Mouse (Mus musculus): Measurements from ENCODE around the gene Fam213a.

Fam213a gene

GRCm38 (mm10) chr14:40962365-40963290, 51.0 kb downstream of the Fam213a start:
- DNase-seq (ENCODE audit: low spot score in 2 of 2) = no peak

GRCm38 (mm10) chr14:40960237-40960636, 53.4 kb downstream of the Fam213a start:
- no peak for DNase-seq (ENCODE audit: low spot score in 2 of 2)

DNA sequence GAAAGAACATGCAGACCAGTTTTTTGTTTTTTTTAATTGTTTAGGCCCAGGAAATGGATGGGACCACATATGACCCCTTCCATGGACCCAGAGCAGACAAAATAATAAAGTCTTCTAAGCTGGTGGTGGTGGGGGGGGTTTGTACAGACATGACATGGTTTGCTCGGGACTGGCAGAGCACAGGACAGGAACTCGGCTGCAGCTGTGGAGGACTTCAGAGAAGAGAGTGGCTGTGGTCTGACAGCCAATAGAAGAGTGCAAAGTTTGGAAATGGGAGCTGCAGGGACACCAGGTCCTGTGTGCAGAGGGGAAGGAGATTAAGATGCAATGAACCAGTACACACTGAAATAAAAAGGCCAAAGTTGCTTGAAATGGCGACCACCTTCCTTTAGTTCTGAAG, 54.0 kb downstream of the Fam213a start:
- DNase-seq (ENCODE audit: low spot score in 2 of 2) = no peak

- DNase-seq (ENCODE audit: low spot score in 2 of 2) = peak in 1 of 2 experiments; percentile 47
Observed at GRCm38 (mm10) chr14:40958986-40959381, 54.6 kb downstream of the Fam213a start.

DNA sequence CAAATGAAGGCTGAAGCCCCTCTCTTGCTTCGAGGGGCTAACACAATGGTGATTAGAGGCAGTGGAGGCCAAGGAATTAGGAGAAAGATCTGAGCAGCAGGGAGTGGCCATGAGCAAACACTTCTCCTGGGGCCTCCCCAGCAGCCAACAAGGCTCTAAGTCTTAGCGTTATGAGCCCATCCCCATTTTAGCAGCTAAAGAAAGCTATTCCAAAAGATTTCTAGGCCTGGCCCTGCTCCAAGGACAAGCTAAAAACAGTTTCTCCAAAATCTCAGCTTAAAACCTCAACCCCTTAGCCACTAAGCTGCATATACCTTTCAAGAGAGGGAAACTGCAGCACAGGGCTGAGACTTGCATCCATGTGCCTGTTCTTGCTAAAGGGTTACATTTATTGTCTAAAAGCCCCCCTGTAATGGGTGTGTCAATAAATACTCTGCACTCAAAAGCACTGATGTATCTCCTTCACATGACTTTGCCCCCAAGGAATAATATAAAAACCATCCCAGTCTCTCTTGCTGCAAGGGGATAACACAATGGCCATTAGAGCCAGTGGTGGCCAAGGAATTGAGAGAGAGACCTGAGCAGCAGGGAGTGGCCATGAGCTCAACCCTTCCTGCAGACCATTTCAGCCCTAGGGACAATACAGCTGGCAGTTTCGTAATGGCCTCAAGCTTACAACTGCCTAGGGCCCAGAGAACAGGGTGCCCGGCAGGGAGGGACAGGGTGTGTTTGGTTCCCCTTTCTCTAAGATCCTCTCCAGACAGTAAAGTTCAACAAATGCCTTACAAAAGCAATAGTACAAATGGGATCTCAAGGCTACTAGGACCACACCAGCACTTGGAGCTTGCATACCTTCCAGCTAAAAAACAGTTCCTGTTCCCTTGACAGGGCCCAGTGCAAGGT, 55.3 kb downstream of the Fam213a start:
- DNase-seq (ENCODE audit: low spot score in 2 of 2) = no peak

- DNase-seq (ENCODE audit: low spot score in 2 of 2) = no peak
Observed at GRCm38 (mm10) chr14:40957607-40958006, 56.0 kb downstream of the Fam213a start.

GRCm38 (mm10) chr14:40956252-40957146, 57.1 kb downstream of the Fam213a start:
- DNase-seq (ENCODE audit: low spot score in 2 of 2) = no peak

DNA sequence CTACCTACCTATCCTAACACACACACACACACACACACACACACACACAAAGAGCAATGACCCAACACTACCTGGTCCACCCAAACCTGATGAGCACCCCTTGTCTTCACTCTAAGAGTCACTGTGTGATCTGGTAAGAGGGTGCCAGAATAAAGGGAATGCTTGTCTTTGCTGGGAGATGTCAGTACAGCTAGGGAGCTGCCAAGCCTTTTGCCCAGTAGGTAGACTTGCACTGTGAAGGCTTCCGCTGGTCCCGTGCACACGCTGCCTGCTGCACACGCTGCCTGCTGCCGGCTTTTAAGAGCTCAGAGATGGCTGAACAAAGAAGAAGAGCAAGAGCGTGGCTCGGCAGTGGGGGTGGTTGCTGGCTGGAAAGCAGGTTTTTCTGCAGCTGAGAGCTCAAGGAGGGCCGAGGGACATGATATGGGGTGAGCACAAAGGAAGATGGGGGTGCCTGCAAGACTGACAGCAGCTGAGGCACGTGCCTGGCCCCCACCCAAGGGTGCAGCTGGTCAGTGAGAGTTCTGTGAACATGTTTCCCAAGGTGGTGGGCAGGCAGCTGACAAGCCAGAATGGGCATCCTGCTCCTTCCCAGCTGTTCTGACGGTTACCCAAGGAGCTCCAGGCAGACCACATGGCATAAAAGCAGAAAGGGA, 57.9 kb downstream of the Fam213a start:
- DNase-seq (ENCODE audit: low spot score in 2 of 2) = peak; percentile 54 to 58

- no peak for DNase-seq (ENCODE audit: low spot score in 2 of 2)
Observed at GRCm38 (mm10) chr14:40955146-40955545, 58.4 kb downstream of the Fam213a start.

- DNase-seq (ENCODE audit: low spot score in 2 of 2) = no peak
Observed at GRCm38 (mm10) chr14:40953381-40953780, 60.2 kb downstream of the Fam213a start.

DNA sequence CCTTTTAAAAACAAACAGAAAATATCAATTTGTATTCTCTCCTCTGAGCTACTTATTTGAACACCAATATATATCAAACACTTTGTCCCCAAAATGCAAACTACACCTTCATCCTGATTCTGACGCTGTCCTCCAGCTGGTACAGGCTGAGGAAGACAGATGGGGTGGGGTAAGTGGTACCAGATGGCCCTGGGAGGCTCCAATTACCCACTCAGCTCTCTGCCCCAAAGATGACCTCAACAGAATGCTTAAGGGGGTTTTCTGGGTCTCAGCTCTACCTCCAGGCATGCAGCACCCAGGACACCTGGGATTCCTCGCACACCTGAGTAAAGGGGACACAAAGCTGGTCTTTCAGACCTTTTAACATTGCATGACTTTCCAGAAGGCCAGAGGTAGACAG, 60.9 kb downstream of the Fam213a start:
- no peak for DNase-seq (ENCODE audit: low spot score in 2 of 2)

- DNase-seq (ENCODE audit: low spot score in 2 of 2) = no peak
Observed at GRCm38 (mm10) chr14:40952301-40952700, 61.3 kb downstream of the Fam213a start.

GRCm38 (mm10) chr14:40949730-40950614, 63.6 kb downstream of the Fam213a start:
- no peak for DNase-seq (ENCODE audit: low spot score in 2 of 2)

- DNase-seq (ENCODE audit: low spot score in 2 of 2) = no peak
Observed at GRCm38 (mm10) chr14:40949047-40949446, 64.5 kb downstream of the Fam213a start.

DNA sequence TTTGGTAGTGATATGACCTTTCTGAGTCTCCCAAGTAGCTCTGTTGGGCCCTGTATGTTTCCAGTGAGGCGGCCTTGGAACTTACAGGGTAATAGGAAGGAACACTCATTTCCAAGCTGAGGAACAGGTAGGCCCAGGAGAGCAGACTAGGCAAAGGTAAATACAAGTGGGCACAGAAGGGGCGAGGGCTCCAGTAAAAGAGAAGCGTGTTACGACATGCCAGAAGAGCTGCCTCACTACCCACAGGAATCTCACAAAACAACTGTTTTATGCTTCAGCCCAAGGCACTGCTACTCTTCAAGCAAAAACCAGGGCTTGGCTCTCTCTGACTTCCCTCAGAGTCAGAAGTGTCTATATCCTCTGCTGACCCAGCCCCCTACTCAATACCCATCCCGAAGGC, 65.1 kb downstream of the Fam213a start:
- no peak for DNase-seq (ENCODE audit: low spot score in 2 of 2)

DNA sequence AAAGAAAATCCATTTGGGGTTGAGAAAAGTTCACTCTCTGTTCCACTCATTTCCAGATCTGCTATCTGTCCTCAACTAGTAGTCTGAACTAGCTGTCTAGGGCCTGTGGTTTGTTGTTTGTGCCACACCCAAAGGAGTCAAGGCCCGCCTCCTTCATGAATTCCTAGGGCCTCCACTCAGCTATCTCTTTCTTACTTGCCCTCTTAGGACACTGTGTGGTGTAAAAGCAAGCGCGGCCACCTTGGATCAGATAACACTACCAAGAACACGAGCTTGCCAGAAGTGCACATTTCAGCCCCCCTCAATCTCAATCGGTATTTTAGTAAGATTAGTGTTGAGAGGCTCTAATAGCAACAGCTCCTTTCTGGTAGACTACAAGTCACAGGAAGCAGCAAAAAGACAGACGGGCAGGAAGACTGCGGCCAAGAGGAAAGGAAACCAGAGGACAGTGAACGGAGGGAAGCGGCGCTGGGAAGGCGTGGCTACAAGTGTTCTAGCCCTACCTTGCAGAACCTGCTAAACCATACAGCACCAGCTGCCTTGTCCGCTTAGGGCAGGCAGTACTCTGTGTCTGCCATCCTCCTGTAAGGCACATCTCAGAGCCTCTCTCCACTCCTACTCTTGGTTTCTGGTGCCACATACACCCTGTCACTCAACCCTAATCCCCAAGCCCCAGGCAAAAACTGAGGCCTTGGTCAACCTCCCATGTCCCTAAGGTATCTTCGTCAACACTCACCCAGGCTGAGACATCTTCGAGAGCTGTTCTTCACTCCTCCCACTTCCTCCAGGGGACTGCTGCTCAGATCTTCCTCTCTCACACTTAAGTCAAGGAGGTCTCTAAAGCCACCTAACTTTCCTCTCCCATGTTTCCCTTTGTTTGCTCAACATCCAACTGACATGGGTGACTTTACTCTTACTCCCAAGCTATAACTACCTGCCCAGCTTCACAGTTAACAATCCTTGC, 65.9 kb downstream of the Fam213a start:
- peak; percentile 45 to 49 for DNase-seq (ENCODE audit: low spot score in 2 of 2)

GRCm38 (mm10) chr14:40943802-40944201, 69.8 kb downstream of the Fam213a start:
- DNase-seq (ENCODE audit: low spot score in 2 of 2) = no peak

Measured in thymus, postnatal 10 days (tissue).